Mouse (Mus musculus): ENCODE measurements around the gene Ddx11.
A peak's percentile ranks its signal among the peaks of the same experiment; 100 is the strongest.
"Not testable (repeated sequence)": the region's sequence is repeated elsewhere in the genome, so short reads cannot be mapped to it uniquely, and the experiment has no call there.

Ddx11 gene

GRCm38 (mm10) chr17:66112166-66112565 lies 11.2 kb upstream of the Ddx11 start:
- DNase-seq (ENCODE audit: low read depth, low spot score): no peak

- no peak for DNase-seq (ENCODE audit: low read depth, low spot score)
These were observed 4.3 kb upstream of the Ddx11 start for GRCm38 (mm10) chr17:66118991-66119390.

- no peak for DNase-seq (ENCODE audit: low read depth, low spot score)
These were observed 2.6 kb upstream of the Ddx11 start for GRCm38 (mm10) chr17:66120701-66121100.

GRCm38 (mm10) chr17:66123816-66124610 lies 693 bp downstream of the Ddx11 start:
- DNase-seq (ENCODE audit: low read depth, low spot score): peak; percentile 50

- DNase-seq (ENCODE audit: low read depth, low spot score): no peak
These were observed 1.9 kb downstream of the Ddx11 start for GRCm38 (mm10) chr17:66125211-66125610.

GRCm38 (mm10) chr17:66130371-66130770 lies 7.1 kb downstream of the Ddx11 start:
- no peak for DNase-seq (ENCODE audit: low read depth, low spot score)

GRCm38 (mm10) chr17:66131212-66131611 lies 7.9 kb downstream of the Ddx11 start:
- peak; percentile 89 for DNase-seq (ENCODE audit: low read depth, low spot score)

- not testable (repeated sequence) for DNase-seq (ENCODE audit: low read depth, low spot score)
These were observed 29.7 kb downstream of the Ddx11 start for GRCm38 (mm10) chr17:66152706-66153662.

GRCm38 (mm10) chr17:66153735-66154423 lies 30.6 kb downstream of the Ddx11 start:
- DNase-seq (ENCODE audit: low read depth, low spot score): not testable (repeated sequence)

GRCm38 (mm10) chr17:66154876-66155275 lies 31.6 kb downstream of the Ddx11 start:
- peak; percentile 53 for DNase-seq (ENCODE audit: low read depth, low spot score)

- DNase-seq (ENCODE audit: low read depth, low spot score): no peak
These were observed 35.0 kb downstream of the Ddx11 start for GRCm38 (mm10) chr17:66158271-66158670.

- DNase-seq (ENCODE audit: low read depth, low spot score): not testable (repeated sequence)
These were observed 43.8 kb downstream of the Ddx11 start for GRCm38 (mm10) chr17:66167141-66167540.

GRCm38 (mm10) chr17:66170971-66171370 lies 47.7 kb downstream of the Ddx11 start:
- not testable (repeated sequence) for DNase-seq (ENCODE audit: low read depth, low spot score)

GRCm38 (mm10) chr17:66190577-66190976 lies 67.3 kb downstream of the Ddx11 start:
- peak; percentile 83 for DNase-seq (ENCODE audit: low read depth, low spot score)

- DNase-seq (ENCODE audit: low read depth, low spot score): no peak
These were observed 73.7 kb downstream of the Ddx11 start for GRCm38 (mm10) chr17:66197041-66197440.

Measured in ZHBTc4 (cell line).